Mouse (Mus musculus) neural tube, embryonic 14.5 days (tissue): ENCODE data around the gene Upk3bl. TPM values are rescaled to one million over a fixed set of nuclear protein-coding genes. Genes with fewer than 3 reads are reported as not detected.
"Not testable (repeated sequence)": the region's sequence is repeated elsewhere in the genome, so short reads cannot be mapped to it uniquely, and the experiment has no call there.

ENCODE experiments used
- ATAC-seq: fragments of 200-750 bp; cut with Nextera tagmentation; 2 replicates; pipeline ENCODE4 v1.8.0; 2017; ENCODE audit warnings: low read depth, mild to moderate bottlenecking, moderate TSS enrichment, moderate library complexity
- H3K27ac ChIP-seq: fragments of 300-500 bp; sonication (generic); 2 replicates; pipeline ENCODE4 v1.5.1; 2014; ENCODE audit warnings: low read depth, mild to moderate bottlenecking, control low read depth, low read length, moderate library complexity, mixed read lengths
- H3K27me3 ChIP-seq: fragments of 300-500 bp; sonication (generic); 2 replicates; pipeline ENCODE4 v1.6.1; 2014; ENCODE audit warnings: low read length; ENCODE audit not compliant: control insufficient read depth, insufficient read depth
- H3K36me3 ChIP-seq: fragments of 300-500 bp; sonication (generic); 2 replicates; pipeline ENCODE4 v1.6.1; 2014; ENCODE audit warnings: low read length, mixed read lengths; ENCODE audit not compliant: control insufficient read depth, insufficient read depth
- H3K4me1 ChIP-seq: fragments of 300-500 bp; sonication (generic); 2 replicates; pipeline ENCODE4 v1.6.1; 2014; ENCODE audit warnings: low read length; ENCODE audit not compliant: control insufficient read depth, insufficient read depth
- H3K4me2 ChIP-seq: fragments of 300-500 bp; sonication (generic); 2 replicates; pipeline ENCODE4 v1.6.1; 2014; ENCODE audit warnings: mild to moderate bottlenecking, low read depth, low read length, control low read depth
- H3K4me3 ChIP-seq: fragments of 300-500 bp; sonication (generic); 2 replicates; pipeline ENCODE4 v1.5.1; 2014; ENCODE audit warnings: low read depth, low read length, control low read depth, mixed read lengths
- H3K9ac ChIP-seq: fragments of 300-500 bp; sonication (generic); replicated peaks from 2 replicates; pipeline ENCODE4 v1.6.1; 2014; ENCODE audit warnings: low read depth, mild to moderate bottlenecking, control low read depth, low read length, mixed read lengths
- H3K9me3 ChIP-seq: fragments of 300-500 bp; sonication (generic); 2 replicates; pipeline ENCODE4 v1.6.1; 2016; ENCODE audit warnings: low read length; ENCODE audit not compliant: control insufficient read depth
- WGBS: fragments of 180-500 bp; shearing (Covaris S2); extraction: QIAGEN DNeasy Blood & Tissue Kit; methylation state at CpG from one replicate; pipeline ENCODE4 v1.1.7; 2014; 5-methylcytosine and 5-hydroxymethylcytosine counted together
- polyA plus RNA-seq: library from polyadenylated mRNA; unstranded; fragments of >200 nt; fragmentation: Nextera tagmentation; extraction: Ambion mirVana; gene quantifications from 2 replicates; pipeline ENCODE4 v1.2.1, GENCODE M21; 2014

The Upk3bl gene
- polyA plus RNA-seq, 1 experiment from 2014 or later, result not detected

DNA sequence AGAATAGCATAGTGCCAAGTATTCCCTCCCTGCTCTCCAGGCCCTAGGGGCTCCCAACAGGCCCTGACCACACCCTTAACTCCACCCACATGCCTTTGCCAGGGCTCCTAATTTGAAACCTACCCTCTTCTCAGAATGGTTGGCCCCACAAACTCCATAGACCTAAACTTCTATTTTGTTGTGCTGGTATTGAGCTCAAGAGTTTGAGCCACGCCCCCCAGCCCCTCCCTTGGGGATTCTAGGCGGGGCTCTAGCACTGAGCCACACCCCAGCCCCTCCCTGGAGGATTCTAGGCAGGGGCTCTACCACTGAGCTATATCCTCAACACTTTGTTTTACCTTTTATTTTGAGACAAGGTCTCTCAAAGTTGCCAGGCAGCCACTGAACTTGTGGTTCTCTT is 13.0 kb upstream of the Upk3bl start:
- Histone ChIP-seq H3K9ac (no peak overlapping the region), H3K4me2 (no peak overlapping the region), H3K9me3 (no peaks in the 10 kb centered on the region), H3K27me3 (no peaks in the 10 kb centered on the region), H3K36me3 (no peaks in the 10 kb centered on the region), H3K4me1 (no peaks in the 10 kb centered on the region), H3K27ac (no peak overlapping the region), H3K4me3 (no peak overlapping the region)
- 42% methylated on average over 2 of the region's 2 CpGs for WGBS
- ATAC-seq, result no peak

DNA sequence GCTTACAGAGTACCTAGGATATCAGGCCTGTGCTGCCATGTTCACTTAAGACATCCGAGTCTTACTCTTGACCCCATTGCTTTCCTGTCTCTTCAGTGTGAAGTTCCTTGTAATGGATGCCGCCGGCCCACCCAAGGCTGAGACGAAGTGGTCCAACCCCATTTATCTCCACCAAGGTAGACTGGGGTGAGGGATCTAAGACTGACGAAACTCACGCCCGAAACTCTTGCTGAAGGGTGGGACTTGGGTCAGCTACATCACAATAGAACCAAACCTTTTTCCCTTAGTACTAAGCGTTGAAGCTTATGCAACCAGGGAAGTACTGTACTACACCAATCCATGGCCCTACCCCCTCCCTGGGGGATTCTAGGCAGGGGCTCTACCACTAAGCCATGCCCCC is 12.6 kb upstream of the Upk3bl start:
- ATAC-seq, result no peak
- Histone ChIP-seq H3K9ac (no peak overlapping the region), H3K36me3 (no peaks in the 10 kb centered on the region), H3K27ac (no peak overlapping the region), H3K9me3 (no peaks in the 10 kb centered on the region), H3K4me1 (no peaks in the 10 kb centered on the region), H3K4me3 (no peak overlapping the region), H3K27me3 (no peaks in the 10 kb centered on the region), H3K4me2 (no peak overlapping the region)
- WGBS, result 95% methylated on average over 8 of the region's 8 CpGs

DNA sequence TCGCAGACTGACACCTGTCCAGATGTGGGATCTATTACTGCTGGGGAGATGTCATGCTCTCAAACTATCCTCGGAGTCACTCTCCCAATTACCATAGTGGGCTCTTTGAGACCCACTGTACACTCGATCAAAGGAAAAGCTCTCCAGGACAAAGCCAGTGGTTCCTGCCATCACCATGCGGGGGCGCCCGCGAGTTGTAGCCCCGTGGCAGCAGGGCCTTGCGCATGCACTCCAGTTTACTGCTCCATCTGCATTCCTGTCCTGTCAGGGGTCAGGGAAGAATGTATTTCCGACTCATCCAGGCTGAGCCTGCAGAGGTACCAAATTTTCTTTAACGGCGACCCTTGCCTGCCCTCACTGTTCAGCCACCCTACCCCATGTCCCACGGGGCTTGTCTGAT is 9.4 kb upstream of the Upk3bl start:
- Histone ChIP-seq H3K9ac (no peak overlapping the region), H3K27ac (no peak overlapping the region), H3K4me2 (no peak overlapping the region), H3K27me3 (no peaks in the 10 kb centered on the region), H3K9me3 (no peaks in the 10 kb centered on the region), H3K4me3 (no peak overlapping the region), H3K36me3 (no peaks in the 10 kb centered on the region), H3K4me1 (no peaks in the 10 kb centered on the region)
- no peak for ATAC-seq
- 70% methylated on average over 13 of the region's 13 CpGs for WGBS

DNA sequence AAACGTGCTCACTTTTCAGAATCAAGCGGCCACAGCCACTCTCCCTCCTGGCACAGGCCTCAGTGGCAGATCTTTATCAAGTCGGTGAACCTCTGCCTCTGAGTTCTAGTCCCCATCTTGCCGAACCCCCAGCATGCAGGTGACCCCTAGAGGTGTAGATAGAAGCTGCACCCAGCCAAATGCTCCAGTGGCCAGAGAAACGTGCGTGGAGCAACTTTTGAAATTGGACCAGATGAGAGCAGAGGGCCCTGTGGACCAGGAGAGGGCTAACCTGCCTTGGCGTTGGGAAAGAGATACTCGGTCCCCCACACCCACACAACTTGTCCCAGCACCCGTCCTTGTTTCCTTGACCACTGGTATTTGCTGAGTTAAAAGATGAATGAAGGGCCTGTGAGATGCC is 8.9 kb upstream of the Upk3bl start:
- Histone ChIP-seq H3K27me3 (no peaks in the 10 kb centered on the region), H3K9me3 (no peaks in the 10 kb centered on the region), H3K4me3 (no peak overlapping the region), H3K4me1 (no peaks in the 10 kb centered on the region), H3K4me2 (no peak overlapping the region), H3K36me3 (no peaks in the 10 kb centered on the region), H3K27ac (no peak overlapping the region), H3K9ac (no peak overlapping the region)
- WGBS, result 45% methylated on average over 9 of the region's 9 CpGs
- no peak for ATAC-seq

DNA sequence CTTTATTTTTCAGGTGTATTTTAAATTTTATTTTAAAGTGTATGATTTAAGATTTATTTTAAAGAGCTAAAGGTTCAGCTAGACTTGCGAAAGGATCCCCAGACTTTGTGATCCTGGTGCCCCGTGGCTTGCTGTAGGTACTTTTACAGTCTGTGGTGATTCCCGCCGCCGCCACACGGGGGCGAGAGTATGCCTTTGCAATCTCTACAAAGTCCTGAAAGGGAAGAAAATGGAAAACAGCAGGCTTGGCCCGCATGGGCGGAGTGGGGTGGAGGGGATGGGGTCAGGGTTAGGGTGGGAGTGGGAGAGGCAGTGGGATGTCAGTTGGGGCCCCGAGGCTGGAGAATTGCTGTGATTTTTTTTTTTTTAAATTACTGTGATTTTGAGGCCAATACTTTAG is 8.3 kb upstream of the Upk3bl start:
- Histone ChIP-seq H3K27ac (no peak overlapping the region), H3K4me2 (no peak overlapping the region), H3K27me3 (no peaks in the 10 kb centered on the region), H3K9me3 (no peaks in the 10 kb centered on the region), H3K4me1 (no peaks in the 10 kb centered on the region), H3K4me3 (no peak overlapping the region), H3K9ac (no peak overlapping the region), H3K36me3 (no peaks in the 10 kb centered on the region)
- ATAC-seq, result no peak
- WGBS, result 5% methylated on average over 10 of the region's 10 CpGs

DNA sequence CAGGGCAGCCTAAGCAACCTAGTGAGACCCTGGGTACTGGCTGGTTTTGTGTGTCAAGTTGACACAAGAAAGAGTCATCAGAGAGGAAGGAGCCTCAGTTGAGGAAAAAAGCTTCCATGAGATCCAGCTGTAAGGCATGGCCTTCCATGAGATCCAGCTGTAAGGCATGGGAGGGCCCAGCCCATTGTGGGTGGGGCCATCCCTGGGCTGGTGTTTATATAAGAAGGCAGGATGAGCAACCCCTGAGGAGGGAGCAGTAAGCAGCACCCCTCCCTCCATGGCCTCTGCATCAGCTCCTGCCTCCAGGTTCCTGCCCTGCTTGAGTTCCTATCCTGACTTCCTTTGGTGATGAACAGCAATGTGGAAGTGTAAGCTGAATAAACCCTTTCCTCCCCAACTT is 5.8 kb upstream of the Upk3bl start:
- not testable (repeated sequence) for H3K27me3 ChIP-seq, ATAC-seq, H3K9ac ChIP-seq, H3K9me3 ChIP-seq, H3K36me3 ChIP-seq, H3K4me3 ChIP-seq, H3K4me1 ChIP-seq, H3K4me2 ChIP-seq, H3K27ac ChIP-seq

DNA sequence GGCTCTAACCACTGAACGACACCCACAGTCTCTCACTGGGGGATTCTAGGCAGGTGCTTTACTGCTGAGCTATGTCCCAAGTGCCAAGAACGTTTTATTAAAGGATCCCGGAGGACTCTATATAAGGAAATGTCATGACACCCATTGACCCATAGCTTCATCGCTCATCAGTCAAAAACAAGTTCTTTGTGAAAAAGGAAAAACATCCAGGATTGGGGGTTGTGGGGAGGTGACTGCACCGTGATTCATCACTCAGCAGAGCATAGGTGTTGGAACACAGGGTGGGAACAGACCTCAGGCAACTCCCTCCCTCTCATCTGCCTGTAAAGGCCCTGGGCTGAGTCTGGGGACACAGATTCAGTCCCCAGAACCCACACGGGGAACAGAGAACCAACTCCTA is 4.4 kb upstream of the Upk3bl start:
- Histone ChIP-seq H3K4me1 (peaks cover 2% of the 10 kb centered on the region; the same call in 1 of the 2 replicates), H3K27ac (no peak overlapping the region), H3K9me3 (no peaks in the 10 kb centered on the region), H3K36me3 (no peaks in the 10 kb centered on the region), H3K9ac (no peak overlapping the region), H3K4me3 (no peak overlapping the region), H3K4me2 (no peak overlapping the region), H3K27me3 (no peaks in the 10 kb centered on the region)
- 45% methylated on average over 6 of the region's 6 CpGs for WGBS
- no peak for ATAC-seq

DNA sequence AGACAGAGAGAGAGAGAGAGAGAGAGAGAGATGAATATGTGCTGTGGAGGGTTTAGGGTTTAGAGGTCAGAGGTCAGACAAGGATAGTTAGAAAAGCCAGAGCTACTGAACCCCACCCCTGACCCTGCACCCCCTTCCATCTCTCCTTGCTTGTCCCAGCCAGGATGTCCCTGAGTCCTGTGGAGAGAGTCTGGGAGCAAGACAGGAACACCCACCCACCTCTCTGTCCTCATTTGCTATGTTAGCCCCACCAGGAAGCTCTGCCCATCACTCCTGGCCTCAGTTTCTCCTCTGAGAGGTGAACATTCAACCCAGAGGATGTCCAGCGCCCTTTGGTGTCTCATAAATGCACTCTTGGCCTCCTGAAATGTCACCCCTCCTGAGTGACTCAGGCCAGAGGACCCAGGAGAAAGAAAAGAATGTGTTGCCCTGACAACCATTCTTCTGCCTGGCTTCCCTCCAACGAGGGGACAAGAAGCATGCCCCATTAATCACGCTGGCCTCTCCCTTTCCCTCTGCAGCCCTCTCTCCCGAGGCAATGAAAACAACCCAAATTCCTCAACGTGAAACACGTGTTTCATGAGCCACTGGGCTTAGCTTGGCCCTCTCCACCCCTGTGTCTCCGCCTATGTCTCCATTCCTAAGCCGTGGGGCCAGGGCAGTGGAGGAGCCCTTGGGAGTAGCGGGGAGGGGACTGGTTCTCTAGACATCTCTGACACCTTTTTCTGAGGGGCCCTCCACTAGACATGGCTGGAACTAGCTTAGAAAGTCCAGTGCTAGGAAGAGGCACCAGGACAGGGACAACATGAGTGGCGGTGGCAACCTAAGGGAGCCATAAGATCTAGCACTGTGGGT is 2.8 kb upstream of the Upk3bl start:
- peak; percentile 88 for ATAC-seq

DNA sequence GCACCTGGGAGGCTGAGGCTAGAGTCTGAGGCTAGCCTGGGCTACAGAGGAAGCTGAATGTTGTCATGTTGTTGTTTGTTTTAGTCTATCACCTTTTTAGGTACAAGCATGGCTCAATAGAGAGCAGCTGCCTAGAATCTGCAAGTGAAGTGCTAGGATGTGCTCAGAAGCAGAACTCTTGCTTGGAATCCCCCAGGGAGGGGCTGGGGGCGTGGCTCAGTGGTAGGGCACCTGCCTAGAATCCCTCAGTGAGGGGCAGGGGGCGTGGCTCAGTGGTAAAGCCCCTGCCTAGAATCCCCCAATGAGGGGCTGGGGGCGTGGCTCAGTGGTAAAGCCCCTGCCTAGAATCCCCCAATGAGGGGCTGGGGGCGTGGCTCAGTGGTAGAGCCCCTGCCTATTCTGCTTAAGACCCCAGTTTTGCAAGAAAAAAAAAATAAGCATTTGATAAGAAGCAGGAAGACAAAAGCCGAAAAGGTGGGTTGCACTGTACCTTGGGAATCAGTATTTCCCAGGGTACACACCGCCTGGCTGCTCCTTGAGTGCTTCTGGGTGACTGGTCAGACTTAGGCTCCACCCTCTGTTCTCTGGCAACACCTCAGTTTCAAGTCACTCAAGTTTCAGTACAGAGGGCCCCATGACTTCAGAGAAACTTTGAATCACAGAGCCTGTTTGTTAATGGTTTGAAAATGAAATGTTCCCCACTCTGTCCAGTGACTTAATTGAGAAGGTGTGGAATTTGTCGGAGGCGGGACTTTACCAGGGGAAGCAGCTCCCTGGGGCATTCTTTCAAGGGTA is 1.2 kb upstream of the Upk3bl start:
- Histone ChIP-seq H3K4me1 (peaks cover 2% of the 10 kb centered on the region; the same call in 1 of the 2 replicates), H3K27me3 (no peaks in the 10 kb centered on the region), H3K36me3 (no peaks in the 10 kb centered on the region), H3K9me3 (no peaks in the 10 kb centered on the region), H3K9ac (no peak overlapping the region), H3K4me3 (no peak overlapping the region), H3K4me2 (no peak overlapping the region), H3K27ac (no peak overlapping the region)
- no peak for ATAC-seq
- 89% methylated on average over 8 of the region's 8 CpGs for WGBS

More for the DNA sequence above, 2.8 kb upstream of the Upk3bl start:
- peaks cover 2% of the 10 kb centered on the region; the same call in 1 of the 2 replicates for H3K4me1 ChIP-seq
- H3K27ac ChIP-seq, result peak overlapping the region; percentile 60
- H3K36me3 ChIP-seq, result no peaks in the 10 kb centered on the region
- no peak overlapping the region for H3K9ac ChIP-seq
- H3K27me3 ChIP-seq, result no peaks in the 10 kb centered on the region
- no peak overlapping the region for H3K4me2 ChIP-seq
- no peak overlapping the region for H3K4me3 ChIP-seq
- 5% methylated on average over 10 of the region's 10 CpGs for WGBS
- no peaks in the 10 kb centered on the region for H3K9me3 ChIP-seq
